Mouse (Mus musculus) adrenal gland, postnatal 25 days (tissue): Measurements from ENCODE around the gene E030018B13Rik. TPM values are rescaled to one million over a fixed set of nuclear protein-coding genes. Genes with fewer than 3 reads are reported as not detected.

Experiments
- DNase-seq: peaks from one replicate; pipeline ENCODE4 v3.0.0; 2021; ENCODE audit warnings: mixed read lengths
- total RNA-seq: library from RNA; stranded (reverse); gene quantifications from 2 replicates; pipeline ENCODE4 v1.2.3, GENCODE M21; 2021

Gene E030018B13Rik
- total RNA-seq, 1 experiment from 2014 or later, result not detected

DNA sequence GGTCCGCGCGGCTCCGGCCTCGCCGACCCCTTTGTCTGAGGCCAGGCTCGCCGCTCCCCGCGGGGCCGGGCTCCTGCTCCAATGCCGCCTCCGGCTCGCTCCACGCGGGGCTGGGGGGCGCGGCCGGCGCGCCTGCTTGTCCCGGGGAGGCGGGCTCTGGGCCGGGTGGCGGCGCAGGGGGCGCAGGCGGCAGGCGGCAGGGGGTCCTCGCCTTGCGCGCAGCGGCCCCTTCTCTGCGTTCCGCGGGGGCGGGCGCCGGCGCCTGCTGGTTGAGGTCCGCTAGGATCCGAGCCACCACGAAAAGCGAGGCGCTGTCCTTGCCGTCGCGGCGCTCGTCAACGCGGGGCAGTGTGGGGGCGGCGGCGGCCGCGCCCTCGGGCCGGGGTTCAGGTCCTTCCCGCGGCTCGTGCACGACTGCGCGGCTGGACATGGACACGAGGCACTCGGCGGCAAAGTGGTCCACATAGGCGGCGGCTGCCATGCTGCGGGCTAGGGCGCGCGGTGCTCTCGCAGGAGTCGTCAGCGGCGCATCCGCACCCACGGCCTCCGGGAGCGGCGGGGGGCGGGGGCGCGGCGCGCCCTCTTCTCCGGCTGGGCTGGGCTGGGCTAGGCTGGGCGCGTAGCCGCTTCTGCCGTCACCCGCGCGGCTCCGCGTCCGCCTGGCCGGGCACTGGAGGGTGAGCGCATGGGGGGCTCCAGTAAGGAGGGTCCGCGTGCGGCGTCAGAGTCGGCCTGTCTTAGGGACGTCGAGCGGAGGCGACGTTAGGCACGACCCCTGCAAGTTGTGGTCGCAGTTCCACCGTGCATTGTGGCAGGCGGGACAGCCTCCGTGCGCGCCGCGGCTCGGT, 21.6 kb downstream of the E030018B13Rik start:
- no peak for DNase-seq

DNA sequence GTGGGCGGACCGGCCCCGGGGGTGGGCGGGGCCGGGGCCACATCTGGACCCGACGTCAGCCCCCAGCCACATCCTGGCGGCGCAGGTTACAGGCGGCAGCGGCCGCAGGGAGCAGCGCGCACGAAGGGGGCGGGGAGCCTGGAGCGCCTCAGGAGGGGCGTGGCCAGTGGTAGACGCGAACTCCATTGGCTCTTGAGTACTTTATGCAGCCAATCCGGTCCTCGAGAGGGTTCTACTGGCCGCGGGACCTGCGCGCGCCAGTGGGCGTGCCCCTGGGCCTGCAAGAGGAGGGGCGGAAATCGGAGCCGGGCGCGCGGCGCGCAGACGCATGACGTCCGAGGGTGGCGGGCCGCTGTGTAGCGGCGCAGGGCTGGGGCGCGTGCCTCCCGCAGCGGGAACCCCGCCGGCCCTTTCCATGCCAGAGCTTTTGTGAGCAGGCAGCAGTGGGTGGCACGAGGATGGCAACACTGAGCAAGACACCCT, 22.3 kb downstream of the E030018B13Rik start, which contains the start of gene Klf13:
Gene Klf13, minus strand, starts transcription at position 2 of the 483 bp plus-strand sequence.
- DNase-seq, result peak; percentile 96

DNA sequence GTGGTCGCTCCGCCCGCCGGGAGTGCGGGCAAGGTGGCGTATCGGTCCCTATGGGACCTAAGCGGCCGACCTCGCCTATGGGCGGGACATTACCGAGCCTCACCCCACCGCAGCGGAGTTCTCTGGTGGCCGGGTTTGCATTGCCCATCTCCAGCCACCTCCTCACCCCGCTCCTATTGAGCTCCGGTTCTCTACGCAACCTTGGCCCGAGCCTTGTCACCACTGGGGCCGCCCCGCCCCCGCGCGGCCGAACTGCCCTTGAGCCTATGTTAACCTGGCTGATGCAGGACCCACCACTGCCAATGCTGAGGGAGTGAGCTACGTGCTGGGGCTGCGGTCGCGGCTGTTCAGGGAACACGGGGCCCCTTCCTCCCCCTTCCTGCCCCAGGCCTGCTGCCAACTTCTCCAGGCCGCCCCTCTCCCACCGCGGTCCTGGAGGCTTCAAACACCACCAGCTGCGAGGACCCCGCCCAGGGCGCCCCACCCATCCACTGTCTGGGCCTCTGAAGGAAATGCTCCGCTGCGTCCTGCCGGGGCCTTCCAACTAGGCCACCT, 22.8 kb downstream of the E030018B13Rik start:
- peak; percentile 83 for DNase-seq

DNA sequence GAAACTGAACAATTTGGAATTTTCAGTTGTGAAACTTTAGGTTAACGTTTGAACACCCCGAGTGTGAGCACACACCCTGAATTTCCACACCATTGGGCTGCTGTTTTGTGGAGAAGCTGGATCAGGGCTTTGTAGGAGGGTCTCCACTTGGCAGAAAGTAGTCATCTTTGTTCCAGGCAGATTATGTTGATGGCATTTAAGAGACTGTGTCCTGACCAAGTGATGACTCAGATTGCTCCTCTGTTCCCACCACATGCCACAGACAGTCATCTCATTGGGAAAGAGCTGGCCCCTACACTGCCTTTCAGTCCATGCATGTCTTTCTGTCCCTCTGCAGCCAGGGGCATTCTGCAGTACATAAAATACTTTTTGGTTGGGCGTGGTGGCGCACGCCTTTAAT, 23.7 kb downstream of the E030018B13Rik start:
- DNase-seq, result no peak

DNA sequence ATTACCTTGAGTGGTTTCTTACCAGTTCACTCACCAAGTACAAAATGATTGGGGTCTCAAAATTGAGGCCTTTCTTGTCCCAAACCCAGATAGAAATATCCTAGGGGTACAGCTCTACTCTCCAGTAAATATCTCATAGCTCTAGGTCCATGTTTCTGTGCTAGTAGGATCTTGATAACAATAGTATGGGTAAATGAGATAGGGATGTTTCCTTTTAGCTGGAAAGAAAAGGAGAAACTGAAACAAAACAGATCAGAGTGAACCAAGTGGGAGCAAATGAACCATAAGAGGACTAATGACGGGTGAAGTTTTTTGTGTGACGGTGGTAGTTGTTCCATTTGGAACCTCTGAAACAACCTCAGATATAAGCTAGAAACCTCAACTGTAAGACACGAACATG, 24.4 kb downstream of the E030018B13Rik start:
- DNase-seq, result no peak

DNA sequence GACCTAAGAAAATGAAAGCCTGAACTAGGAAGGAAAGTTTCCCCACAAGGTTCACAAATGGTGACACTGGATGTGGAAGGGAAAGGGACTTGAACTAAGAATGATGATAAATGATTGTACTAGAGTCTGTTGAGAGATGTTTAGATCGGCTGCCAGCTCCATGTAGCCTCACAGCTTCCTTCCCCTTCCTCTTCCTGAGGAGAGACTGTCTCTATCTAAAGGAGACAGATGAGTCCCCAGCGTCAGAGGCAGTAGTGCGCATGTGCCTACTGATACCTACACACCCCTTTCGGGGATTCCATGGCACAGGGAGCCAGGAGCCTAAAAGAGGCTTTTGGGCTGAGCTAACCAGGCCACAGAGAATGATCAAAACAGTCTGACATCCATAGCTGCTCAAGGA, 24.8 kb downstream of the E030018B13Rik start:
- no peak for DNase-seq

DNA sequence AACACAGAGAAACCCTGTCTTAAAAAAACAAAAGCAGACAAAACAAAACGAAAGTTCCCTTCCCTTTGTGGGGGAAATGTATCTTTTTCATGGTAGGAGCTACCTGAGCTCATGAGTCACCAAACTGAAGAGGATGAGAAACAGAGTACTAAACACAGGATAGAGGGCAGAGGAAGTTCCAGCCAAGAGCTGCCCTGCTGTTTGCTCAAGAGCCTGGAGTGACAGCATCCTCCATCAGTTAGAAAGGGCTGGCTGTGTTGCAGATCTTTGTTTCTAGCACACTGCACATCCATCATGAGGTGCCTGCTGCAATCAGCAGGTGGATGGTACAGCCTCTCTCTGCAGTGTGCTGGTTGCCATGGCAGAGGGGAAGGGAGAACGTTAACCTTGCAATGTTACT, 27.3 kb downstream of the E030018B13Rik start:
- no peak for DNase-seq

DNA sequence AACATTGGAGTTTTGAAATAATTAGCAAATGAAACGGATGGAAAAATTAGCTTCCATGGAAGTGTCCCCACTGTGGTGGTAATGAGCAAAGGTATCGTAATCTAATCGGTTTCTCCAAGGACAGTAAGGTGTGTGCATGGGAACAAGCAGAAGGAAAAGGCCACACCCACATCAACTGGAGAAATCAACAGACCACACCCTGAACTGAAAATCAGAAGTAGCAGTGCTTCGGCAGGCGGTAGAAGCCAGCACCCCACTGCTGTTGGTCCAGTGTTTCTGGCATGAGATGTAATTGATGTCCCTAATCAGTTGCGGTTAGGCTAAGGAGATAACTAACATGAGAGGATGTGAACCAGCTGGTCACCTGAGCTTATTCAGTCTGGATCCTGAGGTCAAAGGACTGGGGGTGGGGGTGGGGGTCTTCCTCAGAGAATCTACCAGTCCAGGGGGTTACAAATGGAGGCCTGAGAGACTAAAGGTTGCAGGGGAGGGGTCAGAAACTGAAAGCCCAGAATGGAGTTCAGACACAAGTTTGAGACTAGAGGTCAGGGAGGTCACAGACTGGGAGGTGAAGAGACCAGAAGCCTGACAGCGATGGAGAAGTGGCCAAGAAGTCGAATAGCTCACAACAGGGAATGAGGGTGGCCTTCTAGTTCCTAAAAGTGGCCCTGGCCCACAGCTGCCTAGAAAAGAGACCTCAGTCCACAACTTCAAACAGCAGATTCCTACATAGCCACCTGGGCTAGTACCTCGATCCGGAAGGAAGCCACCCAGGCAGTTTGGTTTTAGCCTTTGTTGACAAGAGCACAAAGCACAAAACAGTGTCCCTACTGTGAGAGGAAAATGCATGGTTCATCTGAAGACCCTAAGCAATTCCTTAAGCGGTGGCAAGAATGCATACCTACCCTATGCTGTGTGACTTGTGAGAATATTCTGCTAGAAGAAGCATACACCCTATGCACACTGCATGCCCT, 31.1 kb downstream of the E030018B13Rik start:
- DNase-seq, result no peak

DNA sequence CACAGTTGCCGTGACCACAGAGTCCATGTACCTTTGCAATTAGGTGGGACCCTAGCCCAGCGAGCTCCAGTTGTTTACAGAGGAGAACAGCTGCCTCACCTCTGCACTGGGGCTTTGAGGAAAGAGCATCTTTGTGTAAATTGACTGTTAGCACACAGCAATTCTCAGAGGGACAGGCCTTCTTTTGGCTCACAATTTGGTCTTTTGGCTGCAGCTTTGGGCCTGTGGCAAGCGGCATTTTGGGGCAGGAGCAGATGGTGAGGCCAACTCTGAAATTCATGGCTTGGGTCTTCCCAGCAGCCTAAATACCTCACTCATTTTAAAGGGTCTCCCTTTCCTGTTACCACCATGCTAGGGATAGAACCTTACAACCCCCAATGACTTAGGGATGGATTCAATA, 32.5 kb downstream of the E030018B13Rik start:
- no peak for DNase-seq

DNA sequence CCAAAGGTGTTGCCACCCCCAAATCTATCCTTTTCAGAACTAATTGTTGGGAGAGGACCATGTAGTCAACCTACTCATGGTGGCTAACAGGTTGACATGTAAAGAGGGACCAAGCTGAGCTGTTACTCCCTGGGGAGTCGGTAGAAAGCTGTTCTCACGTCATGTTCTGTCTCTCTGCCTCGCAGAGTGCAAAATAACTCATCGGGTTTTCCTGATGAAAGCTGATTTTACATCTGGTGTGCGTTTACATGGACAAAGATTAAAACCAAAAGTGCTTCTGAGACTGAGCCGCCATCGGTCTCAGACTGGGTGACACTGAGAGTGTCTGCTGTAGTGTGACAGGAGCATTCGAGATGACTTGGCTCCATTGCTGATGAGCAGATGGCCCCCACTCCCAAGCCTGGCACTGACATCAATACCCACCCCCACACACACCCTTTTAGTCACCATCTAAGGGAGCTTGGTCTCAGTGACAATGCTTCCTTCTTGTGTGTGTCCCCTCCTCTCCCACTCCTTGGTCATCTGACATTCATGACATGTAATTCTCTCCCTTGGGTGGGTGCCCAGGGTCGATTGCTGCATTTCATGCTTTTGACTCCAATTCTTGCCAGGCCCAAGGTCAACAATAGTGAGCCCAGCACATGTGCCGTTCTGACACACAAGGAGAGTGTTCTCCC, 34.4 kb downstream of the E030018B13Rik start:
- peak; percentile 72 for DNase-seq

DNA sequence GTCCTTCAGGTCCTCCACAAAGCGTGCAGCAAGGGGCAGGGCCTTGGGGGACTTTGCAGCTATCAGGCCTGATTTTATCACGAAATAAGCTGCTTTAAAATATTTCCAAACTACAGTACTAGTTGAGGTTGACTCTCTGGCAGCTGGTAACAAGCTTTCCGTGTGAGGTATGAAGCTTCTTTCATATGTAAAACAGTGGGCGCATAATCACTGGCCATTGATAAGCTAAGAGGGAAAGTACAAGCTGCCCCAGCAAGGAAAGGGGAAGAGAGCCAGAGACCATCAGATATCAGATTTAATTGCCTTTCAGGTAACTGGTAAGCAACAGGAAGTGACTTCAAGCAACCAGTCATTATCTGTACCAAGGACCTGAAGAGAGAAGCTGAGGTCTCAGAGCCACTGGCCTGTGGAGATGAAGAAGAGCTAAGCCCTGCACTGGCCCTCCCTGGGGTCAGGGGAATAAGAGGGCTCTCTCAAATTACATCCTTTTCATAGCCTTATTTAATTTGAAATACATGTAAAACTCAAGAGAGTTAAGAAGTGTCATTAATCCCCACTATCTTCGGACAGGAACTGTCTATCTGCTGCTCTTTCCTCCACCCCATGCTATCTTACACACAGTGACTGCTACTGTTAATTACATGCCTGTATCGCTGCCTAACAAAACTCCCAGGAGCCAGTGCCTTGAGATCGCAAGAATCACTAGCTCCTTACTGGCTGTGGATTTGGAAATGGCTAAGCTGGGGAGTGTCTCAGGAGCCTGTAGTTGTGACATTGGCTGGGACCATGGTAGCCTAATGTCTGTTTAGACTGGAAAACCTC, 35.6 kb downstream of the E030018B13Rik start:
- no peak for DNase-seq

DNA sequence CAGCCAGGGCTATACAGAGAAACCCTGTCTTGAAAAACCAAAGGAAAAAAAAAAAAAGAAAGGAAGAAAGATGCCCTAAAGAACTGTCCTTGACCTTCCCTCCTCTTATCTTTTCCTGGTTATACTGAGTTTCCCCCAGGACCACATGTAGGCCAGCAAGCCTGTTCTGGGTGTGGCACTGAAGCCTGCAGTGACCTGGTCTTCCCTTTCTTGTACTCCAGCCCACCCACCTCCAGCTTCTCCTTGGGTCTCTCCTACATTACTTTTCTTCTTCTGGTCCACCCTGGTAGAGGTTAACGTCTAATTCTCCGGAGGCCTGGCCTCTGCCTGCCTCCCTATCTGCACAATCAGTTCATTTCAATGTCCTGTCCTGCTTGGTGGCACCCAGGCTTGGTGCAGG, 38.8 kb downstream of the E030018B13Rik start:
- DNase-seq, result no peak

DNA sequence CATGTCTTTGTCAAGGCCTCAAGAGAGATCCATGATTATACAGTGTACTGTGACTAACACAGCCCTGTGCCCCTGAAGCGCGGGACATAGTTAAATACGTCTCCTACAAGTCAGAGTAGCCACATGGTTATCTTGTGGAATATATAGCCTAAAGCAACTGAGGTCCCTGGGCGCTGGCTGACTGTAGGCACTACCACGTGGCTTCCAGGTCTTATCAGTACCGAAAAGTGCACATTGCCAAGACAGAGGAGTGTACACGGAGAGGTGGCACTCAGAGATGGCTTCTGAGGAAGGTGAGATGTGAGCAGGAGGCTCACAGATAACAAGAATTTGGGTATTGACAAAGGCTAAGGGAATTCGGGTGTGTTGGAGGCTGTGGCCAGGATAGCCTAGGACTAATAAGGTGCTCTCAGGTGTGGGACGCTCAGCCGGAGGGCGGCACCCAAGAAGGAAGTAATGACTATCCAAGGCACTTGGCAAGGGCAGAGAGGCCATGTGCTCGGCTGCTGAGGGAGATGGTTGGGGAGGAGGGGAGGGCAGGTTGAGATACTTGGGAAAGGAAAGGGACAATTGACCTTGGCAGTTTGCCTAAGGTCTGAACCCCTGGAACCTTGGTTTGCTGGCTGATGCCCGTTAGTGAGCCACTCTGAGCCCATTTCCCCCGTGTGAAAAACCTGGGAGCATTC, 39.6 kb downstream of the E030018B13Rik start:
- DNase-seq, result no peak

DNA sequence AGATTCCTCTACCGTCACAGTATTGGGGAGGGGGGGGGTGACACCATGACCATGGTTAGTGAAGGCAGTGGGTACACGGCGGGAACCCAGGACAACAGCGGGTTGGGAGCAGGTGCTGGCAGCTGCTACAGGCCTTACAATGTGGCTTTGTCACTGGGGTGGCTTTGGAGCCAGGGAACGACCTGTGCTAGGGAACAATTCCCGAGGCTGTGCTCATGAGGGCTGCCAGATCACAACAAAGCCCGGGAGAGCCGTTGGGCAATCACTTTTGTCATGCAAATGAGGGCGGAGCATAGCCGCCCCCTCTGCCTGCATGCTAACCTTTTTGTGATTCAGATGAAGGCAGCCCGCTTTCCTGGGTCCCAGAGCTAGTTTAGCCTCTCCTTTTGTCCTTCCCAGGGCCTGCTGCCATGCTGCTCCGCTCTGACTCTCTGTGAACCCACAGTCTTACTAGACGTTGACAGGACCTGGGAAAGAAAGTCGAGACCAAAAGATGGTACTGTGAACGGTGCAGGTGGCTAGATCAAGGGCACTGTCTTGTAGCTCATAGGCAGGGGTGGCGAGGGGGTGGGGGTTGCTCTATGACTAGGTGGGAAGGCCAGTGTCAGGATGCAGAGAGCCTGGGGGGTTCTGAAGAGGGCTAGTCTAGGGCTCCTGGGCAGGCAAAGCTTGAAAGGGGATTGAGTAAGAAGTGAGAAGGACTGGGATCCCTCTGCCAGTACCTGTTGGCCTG, 40.5 kb downstream of the E030018B13Rik start:
- DNase-seq, result no peak

DNA sequence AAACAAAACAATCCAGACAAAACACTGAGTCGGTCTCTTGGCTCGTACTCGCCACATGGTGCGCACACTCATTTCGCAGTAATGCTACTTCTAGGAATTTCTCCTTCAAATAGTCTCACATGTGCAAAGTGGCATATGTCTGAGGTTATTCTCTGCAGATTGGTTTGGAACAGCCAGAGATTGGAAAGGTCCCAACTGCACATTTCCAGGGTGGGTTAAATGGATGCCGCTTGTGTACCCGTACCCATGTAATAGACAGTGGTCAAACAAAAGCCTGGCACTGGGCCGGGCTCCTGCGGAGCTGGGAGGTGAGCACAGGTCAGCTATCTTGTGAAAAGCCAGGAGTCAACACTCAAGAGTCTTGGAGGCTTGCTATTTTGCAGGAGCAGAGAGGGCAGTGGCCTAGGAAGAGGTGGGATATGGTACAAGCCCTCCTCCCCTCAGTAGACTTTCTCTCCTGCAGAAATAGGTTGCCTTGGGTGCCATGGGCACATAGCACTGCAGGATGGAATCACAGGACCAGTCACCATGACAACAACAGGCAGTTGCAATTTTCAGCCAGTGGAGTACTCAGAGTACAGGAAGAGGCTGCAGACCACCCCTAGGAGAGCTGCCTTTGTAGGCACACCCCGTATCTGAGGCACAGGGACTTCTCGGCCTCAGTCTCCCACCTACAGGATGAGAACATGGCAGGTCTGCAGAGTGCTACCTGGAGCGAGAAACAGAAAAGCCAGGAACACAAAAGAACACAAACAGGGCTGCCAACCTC, 41.4 kb downstream of the E030018B13Rik start:
- DNase-seq, result no peak

DNA sequence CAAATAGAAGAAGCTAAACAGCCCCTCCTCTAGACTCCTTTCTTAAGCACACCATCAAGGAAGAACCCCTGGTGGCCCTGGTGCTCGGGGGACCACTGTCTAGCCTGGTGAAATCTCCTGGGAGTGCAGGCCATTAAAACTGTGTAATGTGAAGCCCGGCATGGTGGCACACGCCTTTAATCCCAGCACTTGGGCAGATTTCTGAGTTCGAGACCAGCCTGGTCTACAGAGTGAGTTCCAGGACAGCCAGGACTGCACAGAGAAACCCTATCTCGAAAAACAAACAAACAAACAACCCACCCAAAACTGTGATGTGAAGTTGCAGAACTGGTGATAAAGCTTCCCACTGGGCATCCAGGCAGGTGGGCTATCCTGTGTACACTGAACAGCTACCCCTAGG, 47.0 kb downstream of the E030018B13Rik start:
- no peak for DNase-seq

DNA sequence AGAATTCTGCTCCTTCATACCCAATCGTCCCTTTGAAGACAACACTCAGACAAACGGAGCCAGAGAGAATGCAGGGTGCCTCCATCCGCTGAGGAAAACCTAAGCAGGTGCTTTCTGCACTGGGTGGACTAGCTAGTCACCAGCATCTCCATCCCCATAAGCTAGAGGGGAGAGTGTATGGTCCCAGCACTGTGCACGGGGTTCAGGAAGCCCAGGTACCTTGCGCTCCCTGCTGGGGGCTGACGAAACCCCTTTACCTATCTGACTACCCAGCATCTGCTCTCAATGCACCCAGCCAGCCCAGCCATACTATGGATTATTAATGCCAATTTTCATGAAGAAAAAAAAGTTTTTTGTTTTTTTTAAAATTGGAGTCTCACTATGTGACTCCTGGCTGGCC, 47.5 kb downstream of the E030018B13Rik start:
- no peak for DNase-seq

DNA sequence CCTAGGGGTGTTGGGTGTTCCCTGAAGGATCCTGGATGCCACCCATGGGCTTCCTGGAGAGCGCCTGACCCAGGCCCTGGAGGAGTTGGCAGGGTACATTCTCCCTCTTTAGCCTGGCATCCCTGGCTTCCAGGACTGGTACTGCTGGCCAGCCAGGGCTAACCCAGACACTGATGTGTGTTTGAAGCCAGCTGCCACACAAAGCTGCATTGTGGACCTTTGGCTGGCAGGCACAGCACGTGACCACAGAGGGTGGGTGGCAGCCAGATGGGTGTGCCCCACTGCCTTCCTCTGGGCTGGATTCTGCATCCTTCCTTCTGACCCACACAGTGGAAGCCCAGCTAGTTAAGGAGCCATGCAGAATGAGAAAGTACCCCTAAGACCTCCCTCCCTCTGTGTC, 48.5 kb downstream of the E030018B13Rik start:
- DNase-seq, result no peak
